Mouse (Mus musculus): ENCODE measurements around the gene Ntm. TPM values are rescaled to one million over a fixed set of nuclear protein-coding genes. Genes with fewer than 3 reads are reported as not detected.

The Ntm gene
- total RNA-seq, 2 experiments from 2014 or later, result 5.4 to 6.2 TPM

- no peak for DNase-seq (ENCODE audit: low spot score in 2 of 2)
Measured at GRCm38 (mm10) chr9:29197046-29197445, 765.9 kb downstream of the Ntm start.

DNA sequence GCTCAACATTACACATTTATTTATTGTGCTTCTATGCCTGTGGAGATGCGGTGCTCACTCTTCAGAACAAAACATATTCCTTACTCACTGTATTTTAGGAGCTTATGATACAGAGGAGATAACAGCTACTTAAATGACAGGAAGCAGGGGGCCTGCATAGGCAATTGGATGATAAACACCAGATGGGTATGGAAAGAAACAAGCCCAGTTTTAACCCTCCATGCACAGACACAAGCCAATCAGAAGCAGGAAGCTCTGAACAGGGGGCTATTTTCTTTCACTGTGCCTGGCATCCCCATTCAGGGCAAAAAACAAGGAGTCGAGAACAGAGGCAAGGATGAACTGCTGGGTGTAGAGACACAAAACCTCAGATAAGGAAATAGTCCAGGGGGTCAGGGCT is 768.7 kb downstream of the Ntm start:
- DNase-seq (ENCODE audit: low spot score in 2 of 2), result no peak

DNA sequence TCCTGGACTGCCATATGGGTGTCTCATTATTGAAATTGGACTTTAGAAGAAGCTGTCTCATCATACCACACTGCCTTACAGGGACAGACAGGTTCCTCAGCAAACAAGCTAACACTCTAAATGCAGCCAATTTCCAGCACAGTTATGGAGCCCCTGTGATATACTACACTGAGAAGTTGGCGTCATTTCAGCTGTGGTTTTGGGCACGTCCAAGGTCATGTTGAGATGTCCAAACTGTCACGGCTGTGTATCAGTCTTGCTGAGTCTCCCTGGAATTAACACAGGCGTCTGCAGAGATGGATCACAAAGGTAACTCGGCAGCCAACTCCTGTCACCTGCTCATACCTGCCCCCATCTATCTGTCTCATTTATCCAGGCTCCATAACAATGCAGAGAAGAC is 779.9 kb downstream of the Ntm start:
- DNase-seq (ENCODE audit: low spot score in 2 of 2), result no peak

DNA sequence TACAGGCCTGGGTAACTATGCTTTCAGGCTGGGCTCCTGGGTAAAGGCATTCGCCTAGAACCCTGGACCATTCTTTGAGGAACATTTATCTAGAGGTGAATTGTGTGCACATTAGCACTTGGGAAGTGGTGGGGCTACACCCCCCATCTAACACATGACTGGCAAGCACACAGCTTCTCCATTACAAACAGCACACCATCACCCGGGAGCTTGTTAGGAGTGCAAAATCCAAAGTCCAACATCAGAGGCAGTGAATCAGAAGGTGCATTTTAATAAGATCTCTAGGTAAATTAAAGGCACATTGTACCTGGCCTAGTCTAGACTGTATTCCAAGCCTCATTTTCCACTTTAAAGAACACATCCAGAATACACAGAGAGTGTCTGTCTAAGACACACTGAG is 781.3 kb downstream of the Ntm start:
- DNase-seq (ENCODE audit: low spot score in 2 of 2), result no peak

DNA sequence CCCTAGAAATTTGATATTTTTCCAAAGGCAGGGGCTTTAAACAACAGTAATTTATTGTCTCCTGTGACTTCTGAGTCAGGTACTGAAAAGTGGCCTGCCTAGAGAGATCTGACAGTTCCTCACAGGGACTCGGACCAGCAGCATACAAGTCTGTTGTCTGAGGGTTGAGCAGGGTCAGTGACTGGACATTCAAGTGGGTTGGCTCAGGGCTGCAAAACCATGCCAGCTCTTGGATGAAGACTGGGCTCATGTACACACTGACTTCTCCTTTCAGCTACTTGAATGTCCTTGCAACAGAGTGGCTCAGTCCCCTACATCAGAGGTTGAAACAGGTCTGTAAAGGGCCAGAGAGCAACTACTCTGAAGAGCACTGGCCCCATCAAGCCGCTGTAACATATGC is 797.2 kb downstream of the Ntm start:
- DNase-seq (ENCODE audit: low spot score in 2 of 2), result no peak

DNA sequence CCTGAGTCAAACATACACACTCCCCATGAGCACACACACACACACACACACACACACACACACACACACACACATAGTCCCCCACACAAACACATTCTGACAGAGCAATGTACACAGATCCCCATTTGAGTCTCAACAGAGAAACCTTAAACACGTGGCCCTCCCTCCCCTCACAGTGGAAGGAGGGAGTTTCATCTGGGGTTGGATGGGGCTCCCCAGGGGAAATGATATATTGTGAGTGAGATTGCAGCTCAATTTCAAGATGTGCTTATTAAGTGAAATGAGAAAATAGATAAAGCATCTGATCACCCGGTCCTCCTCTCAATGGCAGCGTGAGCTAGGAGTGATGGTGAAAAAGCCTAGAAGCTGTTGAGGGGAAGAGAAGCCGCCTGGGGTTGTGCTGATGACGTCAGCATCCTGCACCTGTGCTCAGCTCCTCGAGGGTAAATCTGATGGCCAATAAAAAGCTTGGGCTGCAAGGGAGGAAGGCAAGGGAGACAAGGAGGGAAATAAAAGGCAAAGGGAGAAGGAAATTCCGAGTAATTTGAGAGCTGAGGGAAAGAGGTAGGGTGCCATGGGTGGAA is 801.8 kb downstream of the Ntm start:
- no peak for DNase-seq (ENCODE audit: low spot score in 2 of 2)

DNA sequence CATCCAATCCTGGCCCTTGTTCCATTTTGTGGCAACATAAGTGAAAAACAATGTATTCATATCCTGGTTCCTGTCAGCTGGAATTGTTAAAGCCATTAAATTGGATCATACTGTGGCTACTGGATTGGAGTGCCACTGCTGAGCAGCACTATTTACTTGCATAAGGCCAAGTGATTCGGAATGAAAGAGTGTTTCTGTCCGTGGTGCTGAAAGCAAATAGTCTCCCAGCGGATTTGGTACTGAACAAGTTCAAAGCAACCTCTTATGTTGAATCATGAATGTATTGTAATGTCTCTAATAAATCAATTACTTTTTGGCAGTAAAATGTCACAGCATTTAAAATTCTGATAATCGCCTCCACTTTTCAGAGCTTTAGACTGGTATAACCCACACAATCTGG is 817.0 kb downstream of the Ntm start:
- DNase-seq (ENCODE audit: low spot score in 2 of 2), result no peak

- no peak for DNase-seq (ENCODE audit: low spot score in 2 of 2)
Measured at GRCm38 (mm10) chr9:29136039-29136438, 826.9 kb downstream of the Ntm start.

DNA sequence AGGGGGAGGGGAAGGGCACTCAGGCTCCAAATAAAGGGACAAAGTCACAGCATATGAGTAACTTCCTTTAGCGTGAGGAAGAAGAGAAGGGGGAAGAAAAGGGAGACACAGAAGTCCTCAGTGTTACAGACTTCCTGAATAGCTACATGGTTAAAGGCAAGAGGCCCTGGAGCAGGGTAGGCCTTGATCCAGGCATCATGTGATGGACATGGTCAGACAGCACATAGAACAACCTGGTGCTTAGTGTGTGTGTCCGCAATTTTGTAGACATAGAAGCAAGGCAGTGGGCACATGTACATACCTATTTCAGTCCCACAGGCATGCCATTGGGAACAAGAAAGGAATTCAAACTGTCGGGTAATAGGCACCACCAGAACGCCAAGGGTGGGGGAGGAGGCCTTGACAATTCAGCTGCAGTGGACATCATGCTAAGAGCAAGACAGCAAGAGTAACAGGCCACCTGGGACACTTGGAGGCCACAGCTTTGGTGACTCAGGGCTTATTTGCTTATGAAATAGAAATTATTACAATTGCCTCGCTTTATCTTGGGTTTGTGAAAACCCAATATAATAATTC is 832.1 kb downstream of the Ntm start:
- no peak for DNase-seq (ENCODE audit: low spot score in 2 of 2)

- DNase-seq (ENCODE audit: low spot score in 2 of 2), result no peak
Measured at GRCm38 (mm10) chr9:29130316-29130715, 832.6 kb downstream of the Ntm start.

DNA sequence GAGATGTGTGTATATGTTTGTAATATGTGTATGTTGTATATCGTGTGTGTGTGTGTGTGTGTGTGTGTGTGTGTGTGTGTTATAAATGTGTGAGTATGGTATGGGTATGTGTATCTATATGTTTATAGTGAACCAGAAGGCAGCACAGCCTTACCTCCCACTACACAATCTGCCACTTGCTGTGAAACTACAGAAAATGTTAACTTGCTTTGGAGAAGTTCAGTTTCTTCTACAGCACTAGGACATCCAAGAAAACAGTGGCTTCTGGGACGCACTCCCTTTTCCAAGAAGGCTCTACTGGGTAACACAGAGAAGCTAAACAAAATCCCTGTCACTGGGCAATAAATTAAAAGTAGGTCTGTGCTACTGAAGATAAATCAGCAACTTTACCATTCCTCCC is 834.5 kb downstream of the Ntm start:
- no peak for DNase-seq (ENCODE audit: low spot score in 2 of 2)

GRCm38 (mm10) chr9:29124455-29124854 is 838.5 kb downstream of the Ntm start:
- DNase-seq (ENCODE audit: low spot score in 2 of 2), result no peak

- no peak for DNase-seq (ENCODE audit: low spot score in 2 of 2)
Measured at GRCm38 (mm10) chr9:29123828-29124227, 839.1 kb downstream of the Ntm start.

- DNase-seq (ENCODE audit: low spot score in 2 of 2), result no peak
Measured at GRCm38 (mm10) chr9:29117561-29118112, 845.3 kb downstream of the Ntm start.

DNA sequence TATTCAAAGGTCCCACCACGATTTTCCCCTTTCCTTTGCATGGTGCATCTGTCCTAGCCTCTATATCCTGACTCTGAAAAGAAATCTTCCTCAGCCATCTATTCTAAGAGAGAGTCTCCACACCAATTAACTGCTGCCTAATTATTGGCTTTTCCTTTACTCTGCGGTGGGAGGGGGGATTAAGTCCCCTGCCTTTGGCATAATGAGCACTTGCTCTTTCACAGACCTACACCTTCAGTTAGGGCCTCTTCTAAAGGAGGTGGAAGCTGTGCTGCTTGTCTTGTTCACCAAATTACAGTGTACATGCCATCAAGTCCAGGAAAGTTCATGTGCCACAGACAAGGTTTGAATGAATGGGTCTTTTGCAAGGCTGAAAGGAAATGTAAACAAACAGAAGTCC is 847.6 kb downstream of the Ntm start:
- DNase-seq (ENCODE audit: low spot score in 2 of 2), result no peak

- DNase-seq (ENCODE audit: low spot score in 2 of 2), result no peak
Measured at GRCm38 (mm10) chr9:29106771-29107170, 856.2 kb downstream of the Ntm start.

DNA sequence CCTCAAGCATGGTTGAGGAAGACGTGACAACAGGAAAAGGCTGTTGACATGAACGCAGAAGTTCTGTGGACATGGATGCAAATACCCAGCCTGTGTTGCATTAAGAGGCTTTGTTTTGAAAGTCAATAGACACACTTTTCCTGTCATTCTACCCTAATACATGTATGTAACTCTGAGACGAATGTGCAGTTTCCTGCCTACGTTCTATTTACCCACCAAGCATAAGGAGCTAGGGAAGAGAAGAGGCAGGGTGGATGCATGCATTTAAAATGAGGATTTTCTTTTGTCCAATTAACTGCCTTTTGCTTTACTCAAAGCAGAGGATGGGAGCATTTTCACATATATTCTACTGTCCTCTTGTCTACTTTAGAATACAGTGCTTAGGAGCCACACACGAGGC is 858.5 kb downstream of the Ntm start:
- DNase-seq (ENCODE audit: low spot score in 2 of 2), result no peak

DNA sequence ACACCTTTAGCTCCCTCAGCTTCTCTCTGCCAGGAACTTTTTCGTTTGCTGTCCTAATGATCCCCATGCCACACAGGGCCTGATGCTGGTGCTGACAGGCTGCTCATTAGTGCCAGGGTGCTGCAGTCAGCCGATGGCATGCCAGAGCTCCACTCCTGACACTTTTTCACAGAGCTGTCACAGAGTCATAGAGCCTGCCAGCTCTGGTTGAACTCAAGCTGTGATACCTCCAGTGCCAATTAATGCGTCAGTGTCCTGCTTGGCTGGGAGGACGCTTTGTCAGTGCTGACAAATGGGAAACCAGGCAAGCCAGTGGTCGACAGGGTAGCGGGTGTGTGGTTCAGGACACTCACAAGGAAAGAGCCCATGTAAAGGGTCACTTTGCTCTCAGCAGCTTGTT is 858.9 kb downstream of the Ntm start:
- DNase-seq (ENCODE audit: low spot score in 2 of 2), result no peak

- no peak for DNase-seq (ENCODE audit: low spot score in 2 of 2)
Measured at GRCm38 (mm10) chr9:29100624-29101023, 862.3 kb downstream of the Ntm start.

DNA sequence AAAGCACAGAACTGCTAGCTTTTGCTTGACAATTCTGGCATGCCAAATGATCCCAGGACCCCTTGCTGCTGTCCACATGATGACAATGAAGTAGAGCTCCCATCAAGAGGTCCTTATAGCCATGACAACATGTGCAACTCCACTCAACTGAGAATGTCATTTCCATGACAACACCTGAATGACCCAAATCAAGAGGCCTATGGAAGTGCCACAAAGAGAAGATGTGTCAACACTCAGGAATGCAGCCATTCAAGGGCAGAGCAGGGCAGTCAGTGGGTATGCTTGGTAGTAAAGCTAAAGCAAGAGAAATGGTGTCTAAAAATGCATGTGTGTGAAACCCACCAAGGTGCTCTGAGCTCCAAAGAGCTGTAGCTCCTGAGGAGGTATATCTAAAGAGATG is 870.5 kb downstream of the Ntm start:
- no peak for DNase-seq (ENCODE audit: low spot score in 2 of 2)

GRCm38 (mm10) chr9:29088657-29089056 is 874.3 kb downstream of the Ntm start:
- DNase-seq (ENCODE audit: low spot score in 2 of 2), result no peak

GRCm38 (mm10) chr9:29087656-29088055 is 875.3 kb downstream of the Ntm start:
- DNase-seq (ENCODE audit: low spot score in 2 of 2), result no peak

GRCm38 (mm10) chr9:29087171-29087570 is 875.8 kb downstream of the Ntm start:
- no peak for DNase-seq (ENCODE audit: low spot score in 2 of 2)

Data from adrenal gland, postnatal 4 days (tissue).